Mouse (Mus musculus) brain, embryonic 18.5 days (tissue): ENCODE measurements around the gene Pgr15l.

Experiments used
- DNase-seq: peaks from one replicate; pipeline ENCODE4 v3.0.0-alpha.2; 2012; ENCODE audit warnings: low read depth, low spot score

The Pgr15l gene

DNA sequence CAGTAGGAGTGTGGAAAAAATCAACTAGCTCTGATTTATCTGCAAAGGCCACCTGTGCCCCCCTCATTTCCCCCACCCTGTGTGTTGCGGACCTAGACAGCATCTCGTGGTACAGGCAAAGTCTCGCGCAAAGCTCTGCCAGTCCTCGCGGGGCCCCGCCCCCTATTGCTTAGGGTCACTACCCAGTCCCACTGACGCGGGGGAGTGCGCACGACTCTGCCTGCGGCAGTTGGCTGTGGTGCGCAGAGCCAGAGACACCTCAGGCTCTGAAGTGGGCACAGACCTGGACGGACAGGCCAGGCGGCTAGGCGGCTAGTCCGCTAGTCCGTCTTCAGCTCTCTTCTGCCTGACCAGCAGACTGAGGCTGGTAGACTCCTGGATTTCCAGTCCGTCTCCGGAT, at the start of gene Pgr15l:
TSS of gene Pgr15l (plus strand) at position 228 of the 400 bp plus-strand sequence.
- no peak for DNase-seq

DNA sequence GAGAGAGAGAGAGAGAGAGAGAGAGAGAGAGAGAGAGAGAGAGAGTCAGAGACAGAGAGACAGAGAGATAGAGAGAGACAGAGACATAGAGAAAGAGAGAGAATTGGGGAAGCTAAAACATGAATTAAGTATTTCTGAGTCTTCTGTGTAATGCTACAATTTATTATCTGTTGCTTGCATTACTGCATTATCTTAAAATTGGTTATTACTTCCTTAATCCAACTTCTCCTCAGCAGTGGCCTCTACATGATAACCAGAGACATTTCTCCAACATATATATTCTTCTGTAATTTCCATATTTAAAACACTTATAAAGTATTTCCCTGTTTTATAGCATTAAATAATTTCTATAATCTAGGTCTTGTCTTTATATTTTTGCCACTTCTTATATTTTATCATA, 44.9 kb upstream of the Pgr15l start:
- no peak for DNase-seq

DNA sequence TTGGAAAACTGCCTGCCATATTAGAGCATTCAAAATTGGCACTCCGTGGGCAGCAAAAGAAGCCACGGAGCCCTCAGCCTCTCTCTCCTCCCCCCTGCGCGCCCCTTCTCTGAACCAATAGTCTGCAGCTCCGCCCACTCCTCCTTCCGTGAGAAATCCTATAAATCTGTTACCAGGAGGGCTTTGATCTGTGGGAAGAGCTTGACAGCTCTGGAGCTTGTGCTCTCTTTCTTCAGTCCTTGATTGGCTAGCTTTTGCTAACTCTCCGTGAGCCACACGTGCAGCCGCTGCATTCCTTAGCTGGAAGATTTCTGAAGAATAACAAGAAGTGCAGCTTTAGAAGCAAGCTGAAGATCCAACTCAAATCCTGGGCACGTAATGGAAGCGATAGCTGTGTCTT, 2.6 kb upstream of the Pgr15l start:
- DNase-seq, result peak; percentile 4
